In the genomic region with DNA sequence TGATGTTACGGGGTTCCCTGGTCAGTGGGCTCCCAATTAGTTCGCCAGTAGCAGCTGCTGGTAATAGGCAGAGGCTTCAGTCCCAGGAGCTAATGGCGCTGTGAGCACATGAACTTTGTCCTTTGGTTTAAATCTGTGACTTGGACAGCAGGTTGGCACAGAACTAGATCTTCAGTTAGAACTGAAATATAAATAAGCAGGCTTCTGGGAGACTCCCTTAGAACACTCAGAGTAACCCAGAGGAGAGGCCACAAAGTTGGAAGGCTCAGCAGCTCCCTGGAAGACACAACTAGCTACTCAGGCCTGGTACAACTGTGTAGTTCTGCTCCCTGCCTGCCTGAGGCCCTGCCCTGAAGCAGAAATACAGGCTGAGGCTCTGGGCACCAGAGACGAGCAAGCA, we compare ENCODE assay signal across 12 mouse cellular contexts.
DNase-seq lines count a peak whose midpoint lies in the region; ATAC-seq and TF ChIP-seq lines count a peak whose summit lies in the region.
"Had no signal": no experiment of that assay in that cellular context is flagged by ENCODE, and none has a peak within 500 bp of the region (broad histone marks: within the 10 kb centered on the region; RNA-seq: fewer than 3 reads in every experiment).

No protein-coding gene starts in this region.

- no peak for TF ChIP-seq CTCF in hindbrain, postnatal 0 days (IDR thresholded peaks at IDR 0.05; ENCODE audit: low read depth)

- H3K27ac ChIP-seq in kidney, embryonic 14.5 days (ENCODE audit: low read depth, low read length), result no peak overlapping the region
- H3K27ac ChIP-seq in embryonic facial prominence, embryonic 10.5 days (replicated peaks), result peak overlapping the region; percentile 45; the same call in 1 of the 2 replicates
- peak overlapping the region; percentile 4; the same call in 1 of the 2 replicates for H3K27ac ChIP-seq in hindbrain, postnatal 0 days
- H3K27ac ChIP-seq in limb, embryonic 10.5 days, result peak overlapping the region; percentile 75
- H3K27ac ChIP-seq: left cerebral cortex, adult 2 months; liver, embryonic 12.5 days; neural tube, embryonic 12.5 days had no signal

- H3K4me2 ChIP-seq in kidney, embryonic 14.5 days (replicated peaks; ENCODE audit: low read depth, low read length), result no peak overlapping the region
- no peak overlapping the region for H3K4me2 ChIP-seq in hindbrain, postnatal 0 days (ENCODE audit: low read depth, low read length)
- H3K4me2 ChIP-seq: hindbrain, embryonic 15.5 days; liver, embryonic 12.5 days; neural tube, embryonic 12.5 days had no signal

- H3K9me3 ChIP-seq in kidney, embryonic 14.5 days (ENCODE audit: control insufficient read depth, low read length), result no peaks in the 10 kb centered on the region
- H3K9me3 ChIP-seq in embryonic facial prominence, embryonic 10.5 days, result 0 out of 2 replicates have a peak, but pooled peaks cover 3% of the 10 kb centered on the region
- H3K9me3 ChIP-seq in hindbrain, postnatal 0 days (ENCODE audit: low read length), result no peaks in the 10 kb centered on the region
- H3K9me3 ChIP-seq in limb, embryonic 10.5 days (replicated peaks), result no peaks in the 10 kb centered on the region
- H3K9me3 ChIP-seq: hindbrain, embryonic 15.5 days; liver, embryonic 12.5 days; neural tube, embryonic 12.5 days had no signal

- 60% methylated on average over 4 of the region's 4 CpGs for WGBS in kidney, embryonic 14.5 days
- 86% methylated on average over 4 of the region's 4 CpGs for WGBS in embryonic facial prominence, embryonic 10.5 days
- WGBS in hindbrain, postnatal 0 days, result 66% methylated on average over 4 of the region's 4 CpGs
- WGBS in limb, embryonic 10.5 days, result 77% methylated on average over 4 of the region's 4 CpGs

- no peak overlapping the region for H3K9ac ChIP-seq in kidney, embryonic 14.5 days (ENCODE audit: low read depth, low read length)
- H3K9ac ChIP-seq in hindbrain, postnatal 0 days (replicated peaks; ENCODE audit: low read length), result no peak overlapping the region
- H3K9ac ChIP-seq: hindbrain, embryonic 15.5 days; liver, embryonic 12.5 days; neural tube, embryonic 12.5 days had no signal

- H3K36me3 ChIP-seq in kidney, embryonic 14.5 days (ENCODE audit: control insufficient read depth, insufficient read depth, low read length), result no peaks in the 10 kb centered on the region
- H3K36me3 ChIP-seq in embryonic facial prominence, embryonic 10.5 days (replicated peaks), result peaks cover 6% of the 10 kb centered on the region; the same call in 1 of the 2 replicates
- H3K36me3 ChIP-seq in hindbrain, postnatal 0 days (ENCODE audit: insufficient read depth, low read length), result no peaks in the 10 kb centered on the region
- no peaks in the 10 kb centered on the region for H3K36me3 ChIP-seq in limb, embryonic 10.5 days
- H3K36me3 ChIP-seq: hindbrain, embryonic 15.5 days; liver, embryonic 12.5 days; neural tube, embryonic 12.5 days had no signal

- no peaks in the 10 kb centered on the region for H3K27me3 ChIP-seq in kidney, embryonic 14.5 days (ENCODE audit: control insufficient read depth, insufficient read depth, low read length)
- no peaks in the 10 kb centered on the region for H3K27me3 ChIP-seq in embryonic facial prominence, embryonic 10.5 days (replicated peaks; ENCODE audit: low read depth, poor library complexity, severe bottlenecking)
- no peaks in the 10 kb centered on the region for H3K27me3 ChIP-seq in hindbrain, postnatal 0 days (ENCODE audit: insufficient read depth, low read length)
- no peaks in the 10 kb centered on the region for H3K27me3 ChIP-seq in limb, embryonic 10.5 days (ENCODE audit: low read depth, poor library complexity, severe bottlenecking)
- H3K27me3 ChIP-seq: hindbrain, embryonic 15.5 days; liver, embryonic 12.5 days; neural tube, embryonic 12.5 days had no signal

- H3K4me3 ChIP-seq in kidney, embryonic 14.5 days (ENCODE audit: low read length), result no peak overlapping the region
- no peak overlapping the region for H3K4me3 ChIP-seq in embryonic facial prominence, embryonic 10.5 days
- H3K4me3 ChIP-seq in hindbrain, postnatal 0 days (ENCODE audit: low read length), result no peak overlapping the region
- no peak overlapping the region for H3K4me3 ChIP-seq in limb, embryonic 10.5 days
- H3K4me3 ChIP-seq: hindbrain, embryonic 15.5 days; left cerebral cortex, adult 2 months; liver, embryonic 12.5 days; neural tube, embryonic 12.5 days had no signal

- peaks cover 21% of the 10 kb centered on the region for H3K4me1 ChIP-seq in kidney, embryonic 14.5 days (ENCODE audit: control insufficient read depth, insufficient read depth, low read length)
- H3K4me1 ChIP-seq in embryonic facial prominence, embryonic 10.5 days, result peaks cover 43% of the 10 kb centered on the region
- 0 out of 2 replicates have a peak, but pooled peaks cover 9% of the 10 kb centered on the region for H3K4me1 ChIP-seq in hindbrain, postnatal 0 days (ENCODE audit: insufficient read depth, low read length)
- H3K4me1 ChIP-seq in limb, embryonic 10.5 days, result peaks cover 54% of the 10 kb centered on the region

- no peak for ATAC-seq in kidney, embryonic 14.5 days (ENCODE audit: low FRiP score, low TSS enrichment)
- ATAC-seq in hindbrain, postnatal 0 days, result no peak
- ATAC-seq in granulocyte monocyte progenitor cell, adult 5-6 weeks (replicated peaks; ENCODE audit: poor library complexity, severe bottlenecking), result no peak
- ATAC-seq: liver, embryonic 12.5 days had no signal

- DNase-seq in kidney, adult 18-20 months, result peak; percentile 39
- DNase-seq in embryonic facial prominence, embryonic 10.5 days (ENCODE audit: low spot score), result no peak
- no peak for DNase-seq in hindbrain, postnatal 0 days (ENCODE audit: low spot score)
- DNase-seq in limb, embryonic 10.5 days (ENCODE audit: low spot score), result no peak
- DNase-seq in cerebellum, postnatal 25 days, result no peak
- DNase-seq in spleen, postnatal 36 days (ENCODE audit: low spot score in 2 of 2), result no peak
